Mouse (Mus musculus) G1E (cell line): ENCODE data around the gene Pcdh19.

ENCODE experiments used
- CTCF ChIP-seq: IDR thresholded peaks from 2 replicates; pipeline ENCODE4 v1.5.1; 2012; ENCODE audit warnings: low read depth, low read length, inconsistent platforms, mixed read lengths
- GATA1 ChIP-seq: IDR thresholded peaks from 2 replicates; pipeline ENCODE4 v1.6.1; 2012; ENCODE audit warnings: borderline replicate concordance, low read length, inconsistent platforms, mixed read lengths

- TF ChIP-seq CTCF: no peak
- TF ChIP-seq GATA1: no peak
Measured at GRCm38 (mm10) chrX:133690822-133691221, 2.0 kb upstream of the Pcdh19 start.
